Mouse (Mus musculus): ENCODE measurements around the gene Far1. TPM values are rescaled to one million over a fixed set of nuclear protein-coding genes. Genes with fewer than 3 reads are reported as not detected.

Gene Far1
- 168 TPM for polyA plus RNA-seq (2014; fragmentation: Illumina TruSeq; extraction: RNeasy Lipid Tissue Mini Kit (QIAGEN cat#74804); ENCODE audit: low read depth, low replicate concordance)

GRCm38 (mm10) chr7:113513286-113513962 lies at the start of gene Far1:
Far1 (plus strand) TSS chr7:113513834.

Other genes starting within 250 kb of the Far1 start
- gene Btbd10, start 144.4 kb upstream of the Far1 start, polyA plus RNA-seq (2014; fragmentation: Illumina TruSeq; extraction: RNeasy Lipid Tissue Mini Kit (QIAGEN cat#74804); ENCODE audit: low read depth, low replicate concordance) = 215 TPM
- not detected for gene Pth, start 125.3 kb upstream of the Far1 start, polyA plus RNA-seq (2014; fragmentation: Illumina TruSeq; extraction: RNeasy Lipid Tissue Mini Kit (QIAGEN cat#74804); ENCODE audit: low read depth, low replicate concordance)

All from testis, adult 10 weeks (tissue).